Mouse (Mus musculus): ENCODE measurements around the gene Nat8f1. TPM values are rescaled to one million over a fixed set of nuclear protein-coding genes. Genes with fewer than 3 reads are reported as not detected.
A peak's percentile ranks its signal among the peaks of the same experiment; 100 is the strongest.
"Not testable (repeated sequence)": the region's sequence is repeated elsewhere in the genome, so short reads cannot be mapped to it uniquely, and the experiment has no call there.

Gene Nat8f1
- polyA plus RNA-seq, 1 experiment from 2014 or later = 12.0 TPM

DNA sequence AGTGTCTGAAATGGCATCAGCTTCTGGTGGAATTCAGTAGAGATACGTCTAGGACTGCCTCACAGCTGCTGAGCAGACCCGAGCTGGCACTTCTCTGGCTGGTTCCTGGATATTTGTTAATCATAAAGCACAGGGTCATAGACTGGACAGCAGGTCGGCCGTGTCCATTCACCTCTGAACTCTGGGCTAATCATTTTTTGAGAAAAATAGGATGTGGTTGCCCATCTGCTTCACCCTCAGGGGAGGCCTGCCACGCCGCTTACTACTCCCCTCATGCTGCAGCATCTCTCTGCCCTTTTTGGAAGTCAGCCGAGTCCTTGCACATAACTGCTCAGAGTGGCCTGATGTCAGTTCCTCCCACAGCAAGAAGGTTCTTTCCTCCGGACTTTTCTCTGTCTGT lies 18.6 kb upstream of the Nat8f1 start:
- H3K9ac ChIP-seq (ENCODE audit: low read depth, low read length) = no peak overlapping the region
- no peak overlapping the region for H3K4me2 ChIP-seq (ENCODE audit: low read depth, low read length)
- no peak for ATAC-seq
- H3K27me3 ChIP-seq (replicated peaks; ENCODE audit: control insufficient read depth, insufficient read depth, low read length) = no peaks in the 10 kb centered on the region
- H3K4me3 ChIP-seq (ENCODE audit: low read length) = no peak overlapping the region
- H3K27ac ChIP-seq (ENCODE audit: low read length) = no peak overlapping the region
- 76% methylated on average over 8 of the region's 8 CpGs for WGBS
- H3K9me3 ChIP-seq (ENCODE audit: control insufficient read depth, low read length) = no peaks in the 10 kb centered on the region
- H3K36me3 ChIP-seq (ENCODE audit: control insufficient read depth, insufficient read depth, low read length) = no peaks in the 10 kb centered on the region
- peaks cover 7% of the 10 kb centered on the region; the same call in 1 of the 2 replicates for H3K4me1 ChIP-seq (ENCODE audit: control insufficient read depth, insufficient read depth, low read length)

DNA sequence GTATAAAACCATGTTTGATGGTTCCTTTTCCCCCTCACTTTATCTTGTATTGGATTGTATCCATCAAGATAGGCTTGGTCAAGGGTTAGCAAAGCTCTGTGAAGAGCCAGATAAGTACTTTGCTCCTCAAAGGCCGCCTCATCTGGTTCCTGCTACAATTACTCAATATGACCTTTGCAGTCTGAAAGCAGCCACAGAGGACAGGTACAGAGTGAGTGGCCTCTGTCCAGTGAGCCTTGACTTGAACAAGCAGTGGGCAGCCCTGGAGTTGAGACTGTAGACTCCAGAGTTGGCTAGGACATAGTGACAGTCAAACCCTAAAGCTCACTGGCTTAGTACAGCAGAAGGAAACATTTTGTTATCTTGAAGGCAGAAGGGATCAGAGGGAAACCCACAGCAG lies 13.8 kb upstream of the Nat8f1 start:
- Histone ChIP-seq H3K27ac (ENCODE audit: low read length) (peak overlapping the region; percentile 40), H3K9me3 (ENCODE audit: control insufficient read depth, low read length) (no peaks in the 10 kb centered on the region), H3K4me3 (ENCODE audit: low read length) (no peak overlapping the region), H3K27me3 (replicated peaks; ENCODE audit: control insufficient read depth, insufficient read depth, low read length) (no peaks in the 10 kb centered on the region), H3K4me2 (ENCODE audit: low read depth, low read length) (no peak overlapping the region), H3K9ac (ENCODE audit: low read depth, low read length) (no peak overlapping the region), H3K4me1 (ENCODE audit: control insufficient read depth, insufficient read depth, low read length) (no peaks in the 10 kb centered on the region), H3K36me3 (ENCODE audit: control insufficient read depth, insufficient read depth, low read length) (peaks cover 15% of the 10 kb centered on the region)
- 59% methylated on average over 1 of the region's 1 CpGs for WGBS
- ATAC-seq = peak; percentile 94

GRCm38 (mm10) chr6:85927476-85928464 lies 12.3 kb upstream of the Nat8f1 start:
- H3K9me3 ChIP-seq (ENCODE audit: control insufficient read depth, low read length) = no peaks in the 10 kb centered on the region
- 90% methylated on average over 9 of the region's 9 CpGs for WGBS
- no peak for ATAC-seq
- no peaks in the 10 kb centered on the region for H3K27me3 ChIP-seq (replicated peaks; ENCODE audit: control insufficient read depth, insufficient read depth, low read length)
- H3K9ac ChIP-seq (ENCODE audit: low read depth, low read length) = no peak overlapping the region
- no peak overlapping the region for H3K4me2 ChIP-seq (ENCODE audit: low read depth, low read length)
- H3K36me3 ChIP-seq (ENCODE audit: control insufficient read depth, insufficient read depth, low read length) = peaks cover 18% of the 10 kb centered on the region
- peak overlapping the region; percentile 45 for H3K27ac ChIP-seq (ENCODE audit: low read length)
- no peaks in the 10 kb centered on the region for H3K4me1 ChIP-seq (ENCODE audit: control insufficient read depth, insufficient read depth, low read length)
- no peak overlapping the region for H3K4me3 ChIP-seq (ENCODE audit: low read length)

DNA sequence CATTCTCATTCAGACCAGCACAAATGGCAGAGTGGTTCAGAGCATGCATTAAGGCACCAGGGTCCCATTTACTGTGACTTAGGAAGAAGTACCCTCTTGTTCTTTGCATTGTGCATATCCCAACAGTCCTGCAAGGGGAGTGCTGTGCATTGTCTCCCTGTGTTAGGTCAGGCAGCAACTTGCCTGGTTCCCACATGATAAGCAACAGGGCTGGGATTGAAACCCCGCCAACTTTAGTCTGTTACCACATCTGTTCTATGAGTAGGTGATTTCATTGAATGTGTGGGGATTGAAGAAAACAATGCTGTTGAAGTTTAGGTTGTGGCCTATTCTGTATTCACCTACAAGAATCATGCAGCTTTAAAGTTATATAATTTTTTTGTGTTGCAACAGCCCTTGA lies 11.2 kb upstream of the Nat8f1 start:
- no peaks in the 10 kb centered on the region for H3K27me3 ChIP-seq (replicated peaks; ENCODE audit: control insufficient read depth, insufficient read depth, low read length)
- ATAC-seq = no peak
- H3K9me3 ChIP-seq (ENCODE audit: control insufficient read depth, low read length) = no peaks in the 10 kb centered on the region
- H3K4me3 ChIP-seq (ENCODE audit: low read length) = no peak overlapping the region
- no peak overlapping the region for H3K9ac ChIP-seq (ENCODE audit: low read depth, low read length)
- no peaks in the 10 kb centered on the region for H3K4me1 ChIP-seq (ENCODE audit: control insufficient read depth, insufficient read depth, low read length)
- no peak overlapping the region for H3K27ac ChIP-seq (ENCODE audit: low read length)
- H3K4me2 ChIP-seq (ENCODE audit: low read depth, low read length) = no peak overlapping the region
- 93% methylated on average over 1 of the region's 1 CpGs for WGBS
- peaks cover 18% of the 10 kb centered on the region for H3K36me3 ChIP-seq (ENCODE audit: control insufficient read depth, insufficient read depth, low read length)

GRCm38 (mm10) chr6:85923643-85924042 lies 8.2 kb upstream of the Nat8f1 start:
- Histone ChIP-seq H3K4me1 (ENCODE audit: control insufficient read depth, insufficient read depth, low read length) (no peaks in the 10 kb centered on the region), H3K27ac (ENCODE audit: low read length) (no peak overlapping the region), H3K9ac (ENCODE audit: low read depth, low read length) (no peak overlapping the region), H3K27me3 (replicated peaks; ENCODE audit: control insufficient read depth, insufficient read depth, low read length) (no peaks in the 10 kb centered on the region), H3K36me3 (ENCODE audit: control insufficient read depth, insufficient read depth, low read length) (peaks cover 18% of the 10 kb centered on the region), H3K4me2 (ENCODE audit: low read depth, low read length) (no peak overlapping the region), H3K4me3 (ENCODE audit: low read length) (no peak overlapping the region), H3K9me3 (ENCODE audit: control insufficient read depth, low read length) (no peaks in the 10 kb centered on the region)
- no peak for ATAC-seq
- WGBS = 95% methylated on average over 1 of the region's 1 CpGs

- Histone ChIP-seq H3K9me3 (ENCODE audit: control insufficient read depth, low read length) (no peaks in the 10 kb centered on the region), H3K4me3 (ENCODE audit: low read length) (no peak overlapping the region), H3K4me1 (ENCODE audit: control insufficient read depth, insufficient read depth, low read length) (peaks cover 7% of the 10 kb centered on the region), H3K27ac (ENCODE audit: low read length) (no peak overlapping the region), H3K36me3 (ENCODE audit: control insufficient read depth, insufficient read depth, low read length) (peaks cover 2% of the 10 kb centered on the region; the same call in 1 of the 2 replicates), H3K27me3 (replicated peaks; ENCODE audit: control insufficient read depth, insufficient read depth, low read length) (no peaks in the 10 kb centered on the region), H3K9ac (ENCODE audit: low read depth, low read length) (no peak overlapping the region), H3K4me2 (ENCODE audit: low read depth, low read length) (no peak overlapping the region)
- no peak for ATAC-seq
- 95% methylated on average over 4 of the region's 4 CpGs for WGBS
Observed at GRCm38 (mm10) chr6:85919401-85919800, 3.9 kb upstream of the Nat8f1 start.

DNA sequence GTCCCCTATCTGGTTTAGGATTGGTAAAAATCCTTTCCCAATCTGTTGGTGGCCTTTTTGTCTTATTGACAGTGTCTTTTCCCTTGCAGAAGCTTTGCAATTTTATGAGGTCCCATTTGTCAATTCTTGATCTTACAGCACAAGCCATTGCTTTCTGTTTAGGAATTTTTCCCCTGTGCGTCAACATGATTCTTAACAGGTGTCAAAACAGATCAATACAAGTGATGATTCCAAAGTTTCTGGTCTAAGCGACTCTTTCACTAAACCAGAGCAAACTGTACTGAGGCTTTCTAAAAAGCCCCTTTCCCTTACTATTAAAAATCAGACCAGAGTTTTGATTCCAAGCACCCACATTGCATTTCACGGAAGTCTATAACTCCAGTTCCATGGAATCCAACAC lies 2.9 kb upstream of the Nat8f1 start:
- H3K9ac ChIP-seq (ENCODE audit: low read depth, low read length); H3K36me3 ChIP-seq (ENCODE audit: control insufficient read depth, insufficient read depth, low read length); H3K9me3 ChIP-seq (ENCODE audit: control insufficient read depth, low read length); H3K4me2 ChIP-seq (ENCODE audit: low read depth, low read length); H3K27me3 ChIP-seq (replicated peaks; ENCODE audit: control insufficient read depth, insufficient read depth, low read length); H3K27ac ChIP-seq (ENCODE audit: low read length); ATAC-seq; H3K4me1 ChIP-seq (ENCODE audit: control insufficient read depth, insufficient read depth, low read length); H3K4me3 ChIP-seq (ENCODE audit: low read length): not testable (repeated sequence)
- WGBS = 94% methylated on average over 3 of the region's 3 CpGs

GRCm38 (mm10) chr6:85916596-85916995 lies 1.1 kb upstream of the Nat8f1 start:
- no peak for ATAC-seq
- peak overlapping the region; percentile 71 for H3K4me2 ChIP-seq (ENCODE audit: low read depth, low read length)
- no peaks in the 10 kb centered on the region for H3K27me3 ChIP-seq (replicated peaks; ENCODE audit: control insufficient read depth, insufficient read depth, low read length)
- H3K9me3 ChIP-seq (ENCODE audit: control insufficient read depth, low read length) = no peaks in the 10 kb centered on the region
- H3K9ac ChIP-seq (ENCODE audit: low read depth, low read length) = peak overlapping the region; percentile 85
- H3K4me3 ChIP-seq (ENCODE audit: low read length) = peak overlapping the region; percentile 70
- WGBS = 70% methylated on average over 6 of the region's 6 CpGs
- H3K4me1 ChIP-seq (ENCODE audit: control insufficient read depth, insufficient read depth, low read length) = peaks cover 7% of the 10 kb centered on the region
- peak overlapping the region; percentile 94 for H3K27ac ChIP-seq (ENCODE audit: low read length)
- H3K36me3 ChIP-seq (ENCODE audit: control insufficient read depth, insufficient read depth, low read length) = no peaks in the 10 kb centered on the region

GRCm38 (mm10) chr6:85915141-85915538 lies 347 bp downstream of the Nat8f1 start:
- Histone ChIP-seq H3K4me1 (ENCODE audit: control insufficient read depth, insufficient read depth, low read length) (peaks cover 7% of the 10 kb centered on the region), H3K9me3 (ENCODE audit: control insufficient read depth, low read length) (no peaks in the 10 kb centered on the region), H3K4me3 (ENCODE audit: low read length) (peak overlapping the region; percentile 70), H3K27me3 (replicated peaks; ENCODE audit: control insufficient read depth, insufficient read depth, low read length) (no peaks in the 10 kb centered on the region), H3K27ac (ENCODE audit: low read length) (peak overlapping the region; percentile 94), H3K9ac (ENCODE audit: low read depth, low read length) (peak overlapping the region; percentile 85), H3K36me3 (ENCODE audit: control insufficient read depth, insufficient read depth, low read length) (no peaks in the 10 kb centered on the region), H3K4me2 (ENCODE audit: low read depth, low read length) (peak overlapping the region; percentile 76)
- ATAC-seq = peak; percentile 17
- WGBS = 6% methylated on average over 11 of the region's 11 CpGs
